ENCODE assay signal across 29 mouse cellular contexts in genomic region chr6:146917396-146917795, GRCm38 (mm10). TPM values are rescaled to one million over a fixed set of nuclear protein-coding genes. Genes with fewer than 3 reads are reported as not detected.
A peak's percentile ranks its signal among the peaks of the same experiment; 100 is the strongest.
DNase-seq lines count a peak whose midpoint lies in the region; ATAC-seq lines count a peak whose summit lies in the region.
"Had no signal": no experiment of that assay in that cellular context is flagged by ENCODE, and none has a peak within 500 bp of the region (broad histone marks: within the 10 kb centered on the region; RNA-seq: fewer than 3 reads in every experiment).

No protein-coding gene starts in this region.

- H3K4me2 ChIP-seq in kidney, embryonic 15.5 days, result no peak overlapping the region
- H3K4me2 ChIP-seq in liver, embryonic 16.5 days (ENCODE audit: low read depth, low read length), result no peak overlapping the region
- H3K4me2 ChIP-seq in liver, embryonic 11.5 days, result no peak overlapping the region
- H3K4me2 ChIP-seq in midbrain, embryonic 11.5 days, result no peak overlapping the region
- H3K4me2 ChIP-seq: embryonic facial prominence, embryonic 12.5 days; embryonic facial prominence, embryonic 15.5 days; heart, embryonic 12.5 days; heart, embryonic 15.5 days; hindbrain, embryonic 13.5 days had no signal

- ATAC-seq in kidney, embryonic 15.5 days (replicated peaks; ENCODE audit: low FRiP score), result no peak
- 0 out of 2 replicates have a peak, but pooled peaks have one; percentile 16 for ATAC-seq in liver, embryonic 16.5 days (ENCODE audit: low read depth)
- ATAC-seq in liver, embryonic 11.5 days (replicated peaks; ENCODE audit: low FRiP score), result no peak
- no peak for ATAC-seq in midbrain, embryonic 11.5 days (ENCODE audit: low FRiP score)
- ATAC-seq: CD4-positive, CD25-positive, alpha-beta regulatory T cell, adult 4 months; forebrain, embryonic 14.5 days; forebrain, postnatal 0 days; hindbrain, embryonic 16.5 days had no signal

- H3K36me3 ChIP-seq in kidney, embryonic 15.5 days, result peaks cover 8% of the 10 kb centered on the region
- no peaks in the 10 kb centered on the region for H3K36me3 ChIP-seq in liver, embryonic 16.5 days (ENCODE audit: control insufficient read depth, insufficient read depth)
- no peaks in the 10 kb centered on the region for H3K36me3 ChIP-seq in liver, embryonic 11.5 days (ENCODE audit: control insufficient read depth, insufficient read depth, low read length)
- no peaks in the 10 kb centered on the region for H3K36me3 ChIP-seq in midbrain, embryonic 11.5 days (ENCODE audit: control insufficient read depth, insufficient read depth, low read length)
- H3K36me3 ChIP-seq: embryonic facial prominence, embryonic 12.5 days; embryonic facial prominence, embryonic 15.5 days; heart, embryonic 15.5 days; hindbrain, embryonic 13.5 days had no signal

- no peaks in the 10 kb centered on the region for H3K9me3 ChIP-seq in kidney, embryonic 15.5 days (replicated peaks)
- no peaks in the 10 kb centered on the region for H3K9me3 ChIP-seq in liver, embryonic 16.5 days (replicated peaks; ENCODE audit: control insufficient read depth, low read length)
- H3K9me3 ChIP-seq in liver, embryonic 11.5 days (ENCODE audit: control insufficient read depth, low read length), result no peaks in the 10 kb centered on the region
- no peaks in the 10 kb centered on the region for H3K9me3 ChIP-seq in midbrain, embryonic 11.5 days (ENCODE audit: control insufficient read depth, low read length)
- H3K9me3 ChIP-seq: embryonic facial prominence, embryonic 12.5 days; embryonic facial prominence, embryonic 15.5 days; heart, embryonic 12.5 days; heart, embryonic 15.5 days; hindbrain, embryonic 10.5 days; hindbrain, embryonic 13.5 days had no signal

- H3K4me3 ChIP-seq in kidney, embryonic 15.5 days (replicated peaks), result no peak overlapping the region
- no peak overlapping the region for H3K4me3 ChIP-seq in liver, embryonic 16.5 days (ENCODE audit: low read depth, low read length)
- no peak overlapping the region for H3K4me3 ChIP-seq in liver, embryonic 11.5 days (ENCODE audit: low read depth, low read length)
- H3K4me3 ChIP-seq in midbrain, embryonic 11.5 days (ENCODE audit: low read depth, low read length), result no peak overlapping the region
- H3K4me3 ChIP-seq: embryonic facial prominence, embryonic 12.5 days; embryonic facial prominence, embryonic 15.5 days; heart, embryonic 12.5 days; heart, embryonic 15.5 days; hindbrain, embryonic 10.5 days; hindbrain, embryonic 13.5 days had no signal

- peak; percentile 53 for DNase-seq in heart, adult 11 months
- DNase-seq in heart, adult 9 months (ENCODE audit: low spot score in 2 of 2), result no peak
- DNase-seq in kidney, postnatal 25 days, result no peak
- no peak for DNase-seq in liver, embryonic 11.5 days (ENCODE audit: low spot score)
- peak; percentile 26 for DNase-seq in 416B (ENCODE audit: low read depth)
- no peak for DNase-seq in midbrain, embryonic 11.5 days (ENCODE audit: low spot score, missing footprints)
- DNase-seq: adrenal gland, adult 2 months; adrenal gland, postnatal 14 days; cerebellum, adult 11 months; cerebellum, adult 2 months; cerebellum, adult 9-11 months; cerebellum, postnatal 25 days; forebrain, postnatal 0 days; gastrocnemius, postnatal 10 days; gastrocnemius, postnatal 36 days; heart, postnatal 10 days; heart, postnatal 36 days had no signal

- H3K27me3 ChIP-seq in kidney, embryonic 15.5 days, result no peaks in the 10 kb centered on the region
- no peaks in the 10 kb centered on the region for H3K27me3 ChIP-seq in liver, embryonic 16.5 days (ENCODE audit: control insufficient read depth, insufficient read depth, low read depth, low read length)
- no peaks in the 10 kb centered on the region for H3K27me3 ChIP-seq in liver, embryonic 11.5 days (replicated peaks; ENCODE audit: control insufficient read depth, insufficient read depth, low read length)
- H3K27me3 ChIP-seq in midbrain, embryonic 11.5 days (ENCODE audit: control insufficient read depth, insufficient read depth, low read length), result no peaks in the 10 kb centered on the region
- H3K27me3 ChIP-seq: embryonic facial prominence, embryonic 12.5 days; embryonic facial prominence, embryonic 15.5 days; heart, embryonic 12.5 days; heart, embryonic 15.5 days; hindbrain, embryonic 13.5 days had no signal

- H3K27ac ChIP-seq in kidney, embryonic 15.5 days, result peak overlapping the region; percentile 64; the same call in 1 of the 2 replicates
- no peak overlapping the region for H3K27ac ChIP-seq in liver, embryonic 16.5 days (ENCODE audit: low read length)
- H3K27ac ChIP-seq in liver, embryonic 11.5 days (ENCODE audit: low read depth, low read length), result no peak overlapping the region
- H3K27ac ChIP-seq in midbrain, embryonic 11.5 days (ENCODE audit: low read depth, low read length), result no peak overlapping the region
- H3K27ac ChIP-seq: embryonic facial prominence, embryonic 12.5 days; embryonic facial prominence, embryonic 15.5 days; heart, embryonic 15.5 days; hindbrain, embryonic 10.5 days; hindbrain, embryonic 13.5 days had no signal

- no peak overlapping the region for H3K9ac ChIP-seq in kidney, embryonic 15.5 days
- H3K9ac ChIP-seq in liver, embryonic 16.5 days (ENCODE audit: low read depth, low read length), result no peak overlapping the region
- H3K9ac ChIP-seq in liver, embryonic 11.5 days (ENCODE audit: low read depth, low read length), result no peak overlapping the region
- no peak overlapping the region for H3K9ac ChIP-seq in midbrain, embryonic 11.5 days (ENCODE audit: low read length)
- H3K9ac ChIP-seq: embryonic facial prominence, embryonic 12.5 days; embryonic facial prominence, embryonic 15.5 days; forebrain, postnatal 0 days; heart, embryonic 12.5 days; heart, embryonic 15.5 days; hindbrain, embryonic 13.5 days had no signal

- peaks cover 28% of the 10 kb centered on the region for H3K4me1 ChIP-seq in kidney, embryonic 15.5 days
- peaks cover 7% of the 10 kb centered on the region for H3K4me1 ChIP-seq in liver, embryonic 16.5 days (ENCODE audit: control insufficient read depth, low read depth, low read length)
- peaks cover 9% of the 10 kb centered on the region for H3K4me1 ChIP-seq in liver, embryonic 11.5 days (replicated peaks; ENCODE audit: control insufficient read depth, insufficient read depth, low read length)
- H3K4me1 ChIP-seq in midbrain, embryonic 11.5 days (ENCODE audit: control insufficient read depth, insufficient read depth, low read length), result peaks cover 3% of the 10 kb centered on the region; the same call in 1 of the 2 replicates

- WGBS in kidney, embryonic 15.5 days, result 82% methylated on average over 3 of the region's 3 CpGs
- 63% methylated on average over 3 of the region's 3 CpGs for WGBS in liver, embryonic 16.5 days (ENCODE audit: insufficient replicate concordance)
- WGBS in liver, embryonic 11.5 days, result 86% methylated on average over 3 of the region's 3 CpGs
- WGBS in midbrain, embryonic 11.5 days, result 92% methylated on average over 3 of the region's 3 CpGs

RNA-seq across cellular contexts. Expression of gene Ppfibp1, which starts 29.1 kb away (rescaled TPM):
- 68.3 and 73.6 TPM in 2 replicates for polyA plus RNA-seq in kidney, embryonic 15.5 days (2015; fragmentation: Nextera tagmentation; extraction: Ambion mirVana)
- polyA plus RNA-seq in liver, embryonic 16.5 days (2015; fragmentation: Nextera tagmentation; extraction: Ambion mirVana), result 12.9 and 14.4 TPM in 2 replicates
- polyA plus RNA-seq in liver, embryonic 11.5 days (2014; fragmentation: Nextera tagmentation; extraction: Ambion mirVana), result 31.1 and 33.1 TPM in 2 replicates
- 30.2 and 30.7 TPM in 2 replicates for polyA plus RNA-seq in midbrain, embryonic 11.5 days (2014; fragmentation: Nextera tagmentation; extraction: Ambion mirVana)

RNA-seq across cellular contexts. Expression of gene 1700034J05Rik, which starts 36.8 kb away (rescaled TPM):
- polyA plus RNA-seq in kidney, embryonic 15.5 days (2015; fragmentation: Nextera tagmentation; extraction: Ambion mirVana), result 0.22 and 0.36 TPM in 2 replicates
- polyA plus RNA-seq in liver, embryonic 16.5 days (2015; fragmentation: Nextera tagmentation; extraction: Ambion mirVana), result 0.04 TPM in 1 of 2 replicates, not detected in the other
- polyA plus RNA-seq in liver, embryonic 11.5 days (2014; fragmentation: Nextera tagmentation; extraction: Ambion mirVana), result 0.08 and 0.17 TPM in 2 replicates
- polyA plus RNA-seq in midbrain, embryonic 11.5 days (2014; fragmentation: Nextera tagmentation; extraction: Ambion mirVana), result 0.11 and 0.18 TPM in 2 replicates
- polyA plus RNA-seq: adrenal gland, adult 2 months; CD4-positive, CD25-positive, alpha-beta regulatory T cell, adult 4 months; cerebellum, adult 2 months; forebrain, embryonic 14.5 days; forebrain, postnatal 0 days; frontal cortex, adult 2 months; hindbrain, embryonic 13.5 days had no signal

Comparison
In these comparisons a context has a peak if more than half of its experiments do, and no peak if none do; other contexts are left out.
1. DNase-seq: peak in heart, adult 11 months (single experiment) and 416B (single experiment); none in heart, adult 9 months (0 of 2), kidney, postnatal 25 days (0 of 2), liver, embryonic 11.5 days (single experiment) and midbrain, embryonic 11.5 days (single experiment).